Comparison of ENCODE assay signal across 8 mouse cellular contexts in genomic region chr2:26932473-26933303, GRCm38 (mm10). TPM values are rescaled to one million over a fixed set of nuclear protein-coding genes. Genes with fewer than 3 reads are reported as not detected.
DNase-seq lines count a peak whose midpoint lies in the region; ATAC-seq and TF ChIP-seq lines count a peak whose summit lies in the region.

No protein-coding gene starts in this region.

- peak overlapping the region; percentile 96 for H3K4me3 ChIP-seq in bone marrow, adult 2 months (replicated peaks; ENCODE audit: control insufficient read depth, low read depth, low read length)
- H3K4me3 ChIP-seq in forebrain, embryonic 13.5 days: peak overlapping the region; percentile 95
- H3K4me3 ChIP-seq in kidney, adult 2 months (ENCODE audit: insufficient read depth, low read depth, low read length): peak overlapping the region; percentile 88

- under 1% methylated on average over 45 of the region's 49 CpGs for WGBS in bone marrow, adult 2 months
- 2% methylated on average over 48 of the region's 49 CpGs for WGBS in forebrain, embryonic 13.5 days
- under 1% methylated on average over 49 of the region's 49 CpGs for WGBS in kidney, adult 2 months

- peaks cover 9% of the 10 kb centered on the region for H3K4me1 ChIP-seq in bone marrow, adult 2 months (ENCODE audit: control insufficient read depth, insufficient read depth, low read length)
- H3K4me1 ChIP-seq in forebrain, embryonic 13.5 days: peaks cover 29% of the 10 kb centered on the region
- H3K4me1 ChIP-seq in kidney, adult 2 months (ENCODE audit: control insufficient read depth, insufficient read depth, low read length): peaks cover 32% of the 10 kb centered on the region

- peak overlapping the region; percentile 96 for H3K27ac ChIP-seq in bone marrow, adult 2 months (ENCODE audit: control insufficient read depth, insufficient read depth, low read depth, low read length, poor library complexity)
- H3K27ac ChIP-seq in forebrain, embryonic 13.5 days: peak overlapping the region; percentile 60
- H3K27ac ChIP-seq in kidney, adult 2 months (ENCODE audit: insufficient read depth, low read depth, low read length): peak overlapping the region; percentile 84

- peak overlapping the region; percentile 92 for H3K4me2 ChIP-seq in forebrain, embryonic 13.5 days

- ATAC-seq in forebrain, embryonic 13.5 days: no peak

- no peak for TF ChIP-seq CTCF in bone marrow, adult 2 months (IDR thresholded peaks at IDR 0.05; ENCODE audit: control insufficient read depth, insufficient read depth, low read length)
- TF ChIP-seq CTCF in kidney, adult 2 months (conservative IDR thresholded peaks at IDR 0.05; ENCODE audit: insufficient read depth, insufficient read length, low read depth, low read length): no peak

- DNase-seq in lung, adult 18-20 months: peak; percentile 25 to 38
- DNase-seq in lung, postnatal 36 days: no peak
- peak; percentile 76 for DNase-seq in kidney, adult 2 months
- peak; percentile 26 for DNase-seq in lung, postnatal 14 days
- no peak for DNase-seq in frontal cortex, postnatal 14 days (ENCODE audit: low spot score in 2 of 2)
- DNase-seq in layer of hippocampus, adult 9-11 months: no peak

- peak; percentile 19; the same call in 1 of the 2 replicates for TF ChIP-seq POLR2A in bone marrow, adult 2 months (IDR thresholded peaks at IDR 0.05; ENCODE audit: borderline replicate concordance, control insufficient read depth, low read depth, low read length)
- no peak for TF ChIP-seq POLR2A in kidney, adult 2 months (IDR thresholded peaks at IDR 0.05; ENCODE audit: low read depth, low read length)

- peaks cover 30% of the 10 kb centered on the region for H3K36me3 ChIP-seq in forebrain, embryonic 13.5 days (ENCODE audit: poor library complexity, severe bottlenecking)
- no peaks in the 10 kb centered on the region for H3K36me3 ChIP-seq in kidney, adult 2 months (ENCODE audit: control insufficient read depth, insufficient read depth, low read length)

- no peaks in the 10 kb centered on the region for H3K9me3 ChIP-seq in forebrain, embryonic 13.5 days (replicated peaks)

- peak overlapping the region; percentile 99 for H3K9ac ChIP-seq in forebrain, embryonic 13.5 days

- no peaks in the 10 kb centered on the region for H3K27me3 ChIP-seq in forebrain, embryonic 13.5 days
- H3K27me3 ChIP-seq in kidney, adult 2 months (replicated peaks; ENCODE audit: control insufficient read depth, insufficient read depth, low read length): no peaks in the 10 kb centered on the region

RNA-seq across cellular contexts. Expression of gene Surf4, which starts 1.0 kb away (rescaled TPM):
- polyA plus RNA-seq in bone marrow, adult 2 months (2011; ENCODE audit: insufficient read depth, insufficient read length, low replicate concordance, missing spikeins): 18.0 and 32.3 TPM in 2 replicates
- polyA plus RNA-seq in forebrain, embryonic 13.5 days (2015; fragmentation: Nextera tagmentation; extraction: Ambion mirVana): 104 and 107 TPM in 2 replicates
- polyA plus RNA-seq in kidney, adult 2 months (2012; rRNA removed): 198 and 270 TPM in 2 replicates

RNA-seq across cellular contexts. Expression of gene Stkld1, which starts 1.2 kb away (rescaled TPM):
- polyA plus RNA-seq in bone marrow, adult 2 months (2011; ENCODE audit: insufficient read depth, insufficient read length, low replicate concordance, missing spikeins): 0.70 TPM in 1 of 2 replicates, not detected in the other
- 0.33 TPM in 1 of 2 replicates, not detected in the other for polyA plus RNA-seq in forebrain, embryonic 13.5 days (2015; fragmentation: Nextera tagmentation; extraction: Ambion mirVana)
- 0.16 TPM in 2 replicates for polyA plus RNA-seq in kidney, adult 2 months (2012; rRNA removed)

RNA-seq across cellular contexts. Expression of gene Surf1, which starts 16.4 kb away (rescaled TPM):
- polyA plus RNA-seq in bone marrow, adult 2 months (2011; ENCODE audit: insufficient read depth, insufficient read length, low replicate concordance, missing spikeins): 32.1 and 58.4 TPM in 2 replicates
- 61.0 and 64.8 TPM in 2 replicates for polyA plus RNA-seq in forebrain, embryonic 13.5 days (2015; fragmentation: Nextera tagmentation; extraction: Ambion mirVana)
- polyA plus RNA-seq in kidney, adult 2 months (2012; rRNA removed): 61.0 and 85.2 TPM in 2 replicates

RNA-seq across cellular contexts. Expression of gene Surf2, which starts 16.5 kb away (rescaled TPM):
- 17.7 and 36.9 TPM in 2 replicates for polyA plus RNA-seq in bone marrow, adult 2 months (2011; ENCODE audit: insufficient read depth, insufficient read length, low replicate concordance, missing spikeins)
- polyA plus RNA-seq in forebrain, embryonic 13.5 days (2015; fragmentation: Nextera tagmentation; extraction: Ambion mirVana): 53.5 and 60.7 TPM in 2 replicates
- 30.0 and 31.4 TPM in 2 replicates for polyA plus RNA-seq in kidney, adult 2 months (2012; rRNA removed)

RNA-seq across cellular contexts. Expression of gene Rpl7a, which starts 22.1 kb away (rescaled TPM):
- polyA plus RNA-seq in bone marrow, adult 2 months (2011; ENCODE audit: insufficient read depth, insufficient read length, low replicate concordance, missing spikeins): 161 and 199 TPM in 2 replicates
- 620 and 639 TPM in 2 replicates for polyA plus RNA-seq in forebrain, embryonic 13.5 days (2015; fragmentation: Nextera tagmentation; extraction: Ambion mirVana)
- 805 and 948 TPM in 2 replicates for polyA plus RNA-seq in kidney, adult 2 months (2012; rRNA removed)

Comparison
In these comparisons a context has a peak if more than half of its experiments do, and no peak if none do; other contexts are left out.
1. DNase-seq: peak in lung, adult 18-20 months (2 of 2), kidney, adult 2 months (single experiment) and lung, postnatal 14 days (single experiment); none in lung, postnatal 36 days (single experiment), frontal cortex, postnatal 14 days (0 of 2) and layer of hippocampus, adult 9-11 months (single experiment).
2. Peak in every context shown above with its lines, with median percentiles within 50 percentile points of each other: H3K27ac ChIP-seq and H3K4me3 ChIP-seq.